Mouse (Mus musculus) hindbrain, postnatal 0 days (tissue): ENCODE results near the gene Fto. TPM values are rescaled to one million over a fixed set of nuclear protein-coding genes. Genes with fewer than 3 reads are reported as not detected.

ENCODE experiments used
- ATAC-seq: fragments of 200-750 bp; cut with Nextera tagmentation; 2 replicates; pipeline ENCODE4 v1.8.0; 2017; ENCODE audit warnings: mild to moderate bottlenecking, moderate TSS enrichment, moderate library complexity
- DNase-seq: peaks from one replicate; pipeline ENCODE4 v3.0.0-alpha.2; 2015; ENCODE audit warnings: low spot score
- H3K27ac ChIP-seq: fragments of 300-500 bp; sonication (generic); 2 replicates; pipeline ENCODE4 v1.5.1; 2014; ENCODE audit warnings: mild to moderate bottlenecking
- H3K27me3 ChIP-seq: fragments of 300-500 bp; sonication (generic); 2 replicates; pipeline ENCODE4 v1.6.1; 2014; ENCODE audit warnings: low read length, mixed read lengths; ENCODE audit not compliant: insufficient read depth
- H3K36me3 ChIP-seq: fragments of 300-500 bp; sonication (generic); 2 replicates; pipeline ENCODE4 v1.6.1; 2014; ENCODE audit warnings: low read length, mixed read lengths; ENCODE audit not compliant: insufficient read depth
- H3K4me1 ChIP-seq: fragments of 300-500 bp; sonication (generic); 2 replicates; pipeline ENCODE4 v1.6.1; 2014; ENCODE audit warnings: antibody characterized with exemption, low read length, mixed read lengths; ENCODE audit not compliant: insufficient read depth
- H3K4me2 ChIP-seq: fragments of 300-500 bp; sonication (generic); 2 replicates; pipeline ENCODE4 v1.6.1; 2014; ENCODE audit warnings: low read depth, mild to moderate bottlenecking, low read length, moderate library complexity, mixed read lengths
- H3K4me3 ChIP-seq: fragments of 300-500 bp; sonication (generic); 2 replicates; pipeline ENCODE4 v1.5.1; 2014; ENCODE audit warnings: low read length
- H3K9ac ChIP-seq: fragments of 300-500 bp; sonication (generic); replicated peaks from 2 replicates; pipeline ENCODE4 v1.6.1; 2014; ENCODE audit warnings: mild to moderate bottlenecking, low read length, moderate library complexity, mixed read lengths
- H3K9me3 ChIP-seq: fragments of 300-500 bp; sonication (generic); 2 replicates; pipeline ENCODE4 v1.6.1; 2016; ENCODE audit warnings: low read length, mixed read lengths
- CTCF ChIP-seq: IDR thresholded peaks from 2 replicates; pipeline ENCODE4 v1.5.1; 2016; ENCODE audit warnings: antibody characterized with exemption, control low read depth, low read depth
- WGBS: fragments of 180-500 bp; shearing (Covaris S2); extraction: QIAGEN DNeasy Blood & Tissue Kit; methylation state at CpG from one replicate; pipeline ENCODE4 v1.1.7; 2014; 5-methylcytosine and 5-hydroxymethylcytosine counted together
- polyA plus RNA-seq: library from polyadenylated mRNA; unstranded; fragments of >200 nt; fragmentation: Nextera tagmentation; extraction: Ambion mirVana; gene quantifications from 2 replicates; pipeline ENCODE4 v1.2.1, GENCODE M21; 2015
- total RNA-seq: library from RNA; depleted of rRNA; stranded (reverse); fragments of >200 nt; gene quantifications from 2 replicates; pipeline ENCODE4 v1.2.3, GENCODE M21; 2014

The Fto gene
- total and polyA plus RNA-seq, 2 experiments from 2014 or later = 80.7 to 122 TPM

DNA sequence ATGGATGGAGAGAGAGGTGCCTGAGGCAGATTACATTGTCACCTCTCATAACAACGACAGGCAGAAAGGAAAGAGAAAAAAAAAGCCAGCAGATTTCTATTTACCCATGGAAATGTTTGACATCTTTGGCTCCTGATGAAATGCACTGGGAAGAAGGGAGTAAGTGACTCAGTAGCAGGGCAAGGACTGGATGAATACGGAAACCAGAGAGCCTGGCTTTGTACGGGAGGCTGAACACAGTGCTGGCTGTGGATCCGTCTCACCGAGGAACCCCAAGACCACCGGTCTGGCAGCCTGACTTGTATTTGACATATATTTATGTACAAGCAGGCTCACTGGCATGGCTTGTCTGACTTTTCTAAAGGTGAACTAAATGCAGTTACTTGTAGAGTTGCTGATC is 34.3 kb downstream of the Fto start:
- WGBS = 63% methylated on average over 6 of the region's 6 CpGs
- H3K27me3 ChIP-seq = no peaks in the 10 kb centered on the region
- DNase-seq (no peak), ATAC-seq (no peak)
- TF ChIP-seq CTCF = no peak
- no peak overlapping the region for H3K27ac ChIP-seq
- H3K9ac ChIP-seq = no peak overlapping the region
- no peak overlapping the region for H3K4me3 ChIP-seq
- H3K9me3 ChIP-seq = no peaks in the 10 kb centered on the region
- no peaks in the 10 kb centered on the region for H3K36me3 ChIP-seq
- H3K4me1 ChIP-seq = peaks cover 8% of the 10 kb centered on the region; the same call in 1 of the 2 replicates
- no peak overlapping the region for H3K4me2 ChIP-seq

DNA sequence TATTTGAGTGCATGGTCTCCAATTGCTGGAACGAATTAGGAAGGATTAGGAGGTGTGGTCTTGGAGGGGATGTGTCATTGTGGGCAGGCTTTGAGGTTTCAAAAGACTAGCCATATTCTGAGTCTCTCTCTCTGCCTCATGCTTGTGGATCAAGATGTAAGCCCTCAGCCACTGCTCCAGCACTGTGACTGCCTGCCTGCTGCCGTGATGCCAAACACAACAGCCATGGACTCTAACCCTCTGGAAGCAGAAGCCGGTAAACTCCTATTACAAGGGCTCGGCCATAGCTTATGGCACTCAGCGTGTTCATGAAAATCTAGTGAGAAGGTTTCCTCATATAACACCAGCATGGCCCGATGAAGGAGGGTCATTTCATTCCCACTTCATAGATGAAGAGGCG is 36.5 kb downstream of the Fto start:
- H3K36me3 ChIP-seq = no peaks in the 10 kb centered on the region
- no peak overlapping the region for H3K27ac ChIP-seq
- no peak overlapping the region for H3K4me2 ChIP-seq
- H3K27me3 ChIP-seq = no peaks in the 10 kb centered on the region
- ATAC-seq (no peak), DNase-seq (no peak)
- H3K4me3 ChIP-seq = no peak overlapping the region
- peaks cover 8% of the 10 kb centered on the region; the same call in 1 of the 2 replicates for H3K4me1 ChIP-seq
- no peaks in the 10 kb centered on the region for H3K9me3 ChIP-seq
- 86% methylated on average over 7 of the region's 7 CpGs for WGBS
- no peak overlapping the region for H3K9ac ChIP-seq
- no peak for TF ChIP-seq CTCF

DNA sequence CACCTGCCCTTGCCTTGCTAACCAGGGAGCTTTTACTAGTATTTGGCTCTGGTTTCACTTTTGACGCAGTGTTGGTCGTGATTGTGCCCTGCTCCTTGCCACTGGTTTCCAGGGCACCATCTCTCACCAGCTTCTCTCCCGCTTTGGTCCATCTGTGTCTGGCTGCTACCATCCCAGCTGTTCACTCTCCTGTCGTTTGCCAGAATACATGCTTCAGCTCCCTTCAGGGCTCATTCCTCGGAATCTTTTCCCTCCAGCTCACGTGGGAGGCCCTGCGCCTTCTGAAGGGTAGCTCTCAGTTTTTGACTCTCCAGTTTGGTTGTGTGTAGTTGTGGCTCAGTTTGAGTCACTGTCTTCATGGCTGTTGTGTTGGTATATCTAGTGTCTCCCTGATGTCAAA is 37.3 kb downstream of the Fto start:
- 54% methylated on average over 7 of the region's 7 CpGs for WGBS

DNA sequence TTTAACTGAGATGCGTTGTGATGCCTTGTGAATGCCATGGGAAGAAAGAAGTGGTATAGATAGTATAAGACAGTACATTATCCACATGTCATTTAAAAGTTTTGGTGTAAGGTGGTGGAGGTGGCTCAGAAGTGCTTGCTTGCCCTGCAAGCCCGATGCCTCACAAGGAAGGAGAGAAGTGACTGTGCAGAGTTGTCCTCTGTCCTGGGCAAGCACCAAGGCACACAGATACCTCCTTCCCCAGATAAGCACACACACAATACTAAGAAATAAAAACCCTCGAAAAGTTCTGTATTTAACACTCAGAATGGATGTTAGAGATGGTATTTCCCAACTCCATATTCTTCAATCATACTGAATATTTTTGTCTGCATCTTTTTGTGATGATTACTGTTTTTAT is 39.3 kb downstream of the Fto start:
- H3K27ac ChIP-seq = no peak overlapping the region

More for the DNA sequence above, 37.3 kb downstream of the Fto start:
- Histone ChIP-seq H3K27ac (no peak overlapping the region), H3K9ac (no peak overlapping the region), H3K36me3 (no peaks in the 10 kb centered on the region), H3K4me2 (no peak overlapping the region), H3K27me3 (no peaks in the 10 kb centered on the region), H3K4me1 (peaks cover 12% of the 10 kb centered on the region; the same call in 1 of the 2 replicates), H3K4me3 (no peak overlapping the region), H3K9me3 (no peaks in the 10 kb centered on the region)
- TF ChIP-seq CTCF = no peak
- DNase-seq = peak; percentile 39
- ATAC-seq = no peak

DNA sequence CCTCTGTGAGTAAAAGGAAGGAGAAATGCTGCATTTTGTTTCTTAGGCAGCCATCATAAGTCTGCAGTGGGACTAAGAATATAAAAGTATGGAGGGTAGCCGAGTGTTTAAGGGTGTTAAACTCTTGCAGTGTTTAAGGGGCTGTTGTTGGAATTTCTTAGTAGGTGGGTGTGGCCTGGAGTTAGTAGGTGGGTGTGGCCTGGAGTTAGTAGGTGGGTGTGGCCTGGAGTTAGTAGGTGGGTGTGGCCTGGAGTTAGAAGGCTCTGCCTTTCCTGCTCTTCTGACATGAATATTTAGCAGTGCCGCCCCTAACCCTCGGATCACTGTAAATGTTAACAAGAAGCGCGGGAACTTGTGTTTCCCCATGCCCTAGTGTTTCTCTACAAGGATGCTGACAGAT is 39.7 kb downstream of the Fto start:
- no peak for TF ChIP-seq CTCF
- H3K27me3 ChIP-seq = no peaks in the 10 kb centered on the region
- H3K36me3 ChIP-seq = no peaks in the 10 kb centered on the region
- no peak for DNase-seq
- no peak overlapping the region for H3K9ac ChIP-seq
- no peak overlapping the region for H3K27ac ChIP-seq
- no peak for ATAC-seq
- no peak overlapping the region for H3K4me2 ChIP-seq
- 83% methylated on average over 5 of the region's 5 CpGs for WGBS
- H3K9me3 ChIP-seq = no peaks in the 10 kb centered on the region
- peaks cover 18% of the 10 kb centered on the region; the same call in 1 of the 2 replicates for H3K4me1 ChIP-seq
- H3K4me3 ChIP-seq = no peak overlapping the region

More for the DNA sequence above, 39.3 kb downstream of the Fto start:
- TF ChIP-seq CTCF = no peak
- Histone ChIP-seq H3K4me3 (no peak overlapping the region), H3K36me3 (no peaks in the 10 kb centered on the region), H3K4me2 (no peak overlapping the region), H3K9me3 (no peaks in the 10 kb centered on the region), H3K4me1 (peaks cover 18% of the 10 kb centered on the region; the same call in 1 of the 2 replicates), H3K9ac (no peak overlapping the region), H3K27me3 (no peaks in the 10 kb centered on the region)
- DNase-seq = no peak
- ATAC-seq = no peak
- 96% methylated on average over 3 of the region's 3 CpGs for WGBS

DNA sequence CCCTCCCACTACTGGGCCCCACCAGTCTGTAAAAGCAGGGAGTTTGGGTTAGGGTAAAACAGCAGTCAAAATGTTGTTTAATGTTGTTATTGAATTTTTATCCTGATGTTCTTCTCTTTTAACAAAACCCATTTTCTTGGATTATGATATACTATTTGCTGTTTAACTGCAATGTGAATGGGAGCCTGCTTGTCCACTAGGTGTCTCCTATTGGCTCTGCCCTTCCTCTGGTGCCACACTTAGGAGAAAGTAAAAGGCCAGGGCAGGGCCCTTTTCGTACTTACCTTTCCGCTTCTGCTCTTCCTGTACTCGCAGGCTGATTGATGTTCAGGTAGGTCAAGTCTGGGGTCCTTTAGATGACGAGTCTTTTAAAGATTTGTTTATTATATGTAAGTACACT is 40.6 kb downstream of the Fto start:
- Histone ChIP-seq H3K36me3 (no peaks in the 10 kb centered on the region), H3K9ac (no peak overlapping the region), H3K4me1 (peaks cover 18% of the 10 kb centered on the region; the same call in 1 of the 2 replicates), H3K9me3 (no peaks in the 10 kb centered on the region), H3K4me3 (no peak overlapping the region), H3K27ac (no peak overlapping the region), H3K27me3 (no peaks in the 10 kb centered on the region), H3K4me2 (no peak overlapping the region)
- DNase-seq (no peak), ATAC-seq (no peak)
- peak; percentile 49 for TF ChIP-seq CTCF
- 89% methylated on average over 4 of the region's 4 CpGs for WGBS

DNA sequence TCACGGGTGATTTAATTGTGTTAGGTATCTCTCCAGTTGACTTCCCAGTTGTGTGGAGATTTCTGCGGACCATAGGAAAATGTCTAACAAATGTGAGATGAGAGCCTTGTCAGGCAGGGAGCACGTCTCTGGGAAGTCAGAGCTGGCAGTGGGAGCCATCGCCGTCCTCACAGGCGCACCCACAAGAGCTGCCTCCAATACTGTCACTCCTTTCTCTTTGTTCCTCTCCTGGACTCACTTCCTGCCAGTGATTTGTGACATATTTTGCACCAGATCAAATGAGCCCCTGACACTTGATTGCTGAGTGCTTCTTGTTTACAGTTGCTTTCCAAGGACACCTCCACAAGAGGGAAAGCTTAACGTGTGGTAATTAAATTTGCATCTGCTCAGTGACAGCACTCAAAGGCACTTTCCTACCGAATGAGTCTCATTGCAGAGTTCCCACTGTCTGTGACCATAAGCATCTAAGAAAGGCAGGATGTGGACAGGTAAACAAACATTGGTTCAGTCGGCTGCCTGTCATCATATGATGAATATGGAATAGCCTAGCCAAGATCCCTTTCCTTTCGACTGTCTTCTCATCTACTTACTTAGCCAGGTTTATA is 42.1 kb downstream of the Fto start:
- ATAC-seq (no peak), DNase-seq (no peak)
- no peak overlapping the region for H3K4me3 ChIP-seq
- peaks cover 14% of the 10 kb centered on the region; the same call in 1 of the 2 replicates for H3K4me1 ChIP-seq
- no peaks in the 10 kb centered on the region for H3K9me3 ChIP-seq
- no peaks in the 10 kb centered on the region for H3K27me3 ChIP-seq
- H3K36me3 ChIP-seq = no peaks in the 10 kb centered on the region
- WGBS = 27% methylated on average over 10 of the region's 10 CpGs
- H3K4me2 ChIP-seq = peak overlapping the region; percentile 28; the same call in 1 of the 2 replicates
- H3K9ac ChIP-seq = no peak overlapping the region
- peak overlapping the region; percentile 28; the same call in 1 of the 2 replicates for H3K27ac ChIP-seq
- TF ChIP-seq CTCF = no peak
